Mouse (Mus musculus): ENCODE results near the gene Rps19. TPM values are rescaled to one million over a fixed set of nuclear protein-coding genes. Genes with fewer than 3 reads are reported as not detected.

Gene Rps19
- polyA plus RNA-seq (2012; ENCODE audit: low replicate concordance) = 787 and 2,493 TPM in 2 replicates

GRCm38 (mm10) chr7:24883896-24884692 is at the start of gene Rps19:
Gene Rps19, plus strand, starts transcription at chr7:24884371.

GRCm38 (mm10) chr7:24861913-24862312 is 22.3 kb upstream of the Rps19 start, which contains the start of gene Gm9844:
Gene Gm9844, plus strand, starts transcription at chr7:24862213.

GRCm38 (mm10) chr7:24869532-24870165 is 14.5 kb upstream of the Rps19 start, which contains the start of the genes Lypd4 and Dmrtc2:
Gene Lypd4, minus strand, starts transcription at chr7:24869941.
Gene Dmrtc2, plus strand, starts transcription at chr7:24870057.

GRCm38 (mm10) chr7:24897224-24897623 is 13.1 kb downstream of the Rps19 start, which contains the start of gene Cd79a:
Gene Cd79a, plus strand, starts transcription at chr7:24897381.

GRCm38 (mm10) chr7:24902630-24903443 is 18.7 kb downstream of the Rps19 start, which contains the start of gene Arhgef1:
Gene Arhgef1, plus strand, starts transcription at chr7:24902912.

Other genes starting within 250 kb of the Rps19 start
- gene Lypd3, start 247.8 kb upstream of the Rps19 start, polyA plus RNA-seq (2012; ENCODE audit: low replicate concordance) = not detected in 2 replicates
- gene Tex101, start 207.7 kb upstream of the Rps19 start, polyA plus RNA-seq (2012; ENCODE audit: low replicate concordance) = not detected in 2 replicates
- not detected in 2 replicates for gene BC049730, start 175.1 kb upstream of the Rps19 start, polyA plus RNA-seq (2012; ENCODE audit: low replicate concordance)
- gene Gm4763, start 157.5 kb upstream of the Rps19 start, polyA plus RNA-seq (2012; ENCODE audit: low replicate concordance) = not detected in 2 replicates
- gene Cd177, start 124.1 kb upstream of the Rps19 start, polyA plus RNA-seq (2012; ENCODE audit: low replicate concordance) = 2.3 and 4.1 TPM in 2 replicates
- gene Ceacam10, start 107.2 kb upstream of the Rps19 start, polyA plus RNA-seq (2012; ENCODE audit: low replicate concordance) = not detected in 2 replicates
- 2.4 TPM in 1 of 2 replicates, not detected in the other for gene Gm9844, start 22.2 kb upstream of the Rps19 start, polyA plus RNA-seq (2012; ENCODE audit: low replicate concordance)
- gene Lypd4, start 14.4 kb upstream of the Rps19 start, polyA plus RNA-seq (2012; ENCODE audit: low replicate concordance) = not detected in 2 replicates
- gene Dmrtc2, start 14.3 kb upstream of the Rps19 start, polyA plus RNA-seq (2012; ENCODE audit: low replicate concordance) = not detected in 2 replicates
- 103 and 452 TPM in 2 replicates for gene Cd79a, start 13.0 kb downstream of the Rps19 start, polyA plus RNA-seq (2012; ENCODE audit: low replicate concordance)
- 349 and 427 TPM in 2 replicates for gene Arhgef1, start 18.5 kb downstream of the Rps19 start, polyA plus RNA-seq (2012; ENCODE audit: low replicate concordance)
- gene Gm4881, start 60.1 kb downstream of the Rps19 start, polyA plus RNA-seq (2012; ENCODE audit: low replicate concordance) = not detected in 2 replicates
- gene Rabac1, start 88.4 kb downstream of the Rps19 start, polyA plus RNA-seq (2012; ENCODE audit: low replicate concordance) = 176 and 289 TPM in 2 replicates
- gene Atp1a3, start 121.6 kb downstream of the Rps19 start, polyA plus RNA-seq (2012; ENCODE audit: low replicate concordance) = 7.9 TPM in 2 replicates
- 4.1 and 7.6 TPM in 2 replicates for gene Grik5, start 188.0 kb downstream of the Rps19 start, polyA plus RNA-seq (2012; ENCODE audit: low replicate concordance)
- gene Zfp574, start 188.2 kb downstream of the Rps19 start, polyA plus RNA-seq (2012; ENCODE audit: low replicate concordance) = 49.9 and 50.4 TPM in 2 replicates